Mouse (Mus musculus): ENCODE results near the gene Suclg2. TPM values are rescaled to one million over a fixed set of nuclear protein-coding genes. Genes with fewer than 3 reads are reported as not detected.

The Suclg2 gene
- total RNA-seq, 2 experiments from 2014 or later: 40.3 to 44.6 TPM

DNA sequence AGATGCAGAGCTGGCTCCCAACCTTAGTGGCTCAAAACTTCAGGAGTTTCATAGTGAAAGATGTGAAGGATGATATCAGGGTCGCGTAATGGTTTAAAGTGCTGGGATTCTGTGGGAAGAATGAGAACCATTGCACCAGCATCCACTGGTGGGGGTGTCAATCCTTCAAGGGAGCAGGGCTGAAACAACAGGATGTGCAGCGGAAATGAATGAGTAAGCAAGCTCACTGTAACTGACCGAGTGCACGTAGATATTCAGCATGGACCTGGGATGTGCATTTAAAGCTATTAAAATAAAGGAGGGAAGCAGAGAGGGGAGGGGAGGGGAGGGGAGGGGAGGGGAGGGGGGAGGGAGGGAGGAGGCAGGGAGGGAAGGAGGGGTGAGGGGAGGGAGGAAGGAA, 18.4 kb downstream of the Suclg2 start:
- no peak for DNase-seq

DNA sequence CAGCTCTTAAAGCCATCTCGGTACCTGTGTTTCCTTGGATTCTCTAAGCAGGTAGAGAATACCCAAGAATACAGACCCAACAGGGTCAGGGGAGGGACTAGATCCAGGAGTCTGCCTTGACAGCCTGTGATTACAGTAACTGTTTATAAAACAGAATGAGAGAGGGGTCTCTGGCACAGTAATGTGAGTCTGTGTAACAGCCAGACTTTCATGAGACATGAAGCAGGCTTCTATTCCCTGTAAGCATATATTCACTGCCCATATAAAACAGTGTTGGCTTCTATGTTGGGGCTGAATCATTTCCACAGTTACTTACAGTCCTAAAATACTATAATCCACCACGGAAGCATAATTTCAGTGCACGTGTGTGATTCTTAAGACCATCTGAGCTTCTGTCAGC, 19.3 kb downstream of the Suclg2 start:
- no peak for DNase-seq

DNA sequence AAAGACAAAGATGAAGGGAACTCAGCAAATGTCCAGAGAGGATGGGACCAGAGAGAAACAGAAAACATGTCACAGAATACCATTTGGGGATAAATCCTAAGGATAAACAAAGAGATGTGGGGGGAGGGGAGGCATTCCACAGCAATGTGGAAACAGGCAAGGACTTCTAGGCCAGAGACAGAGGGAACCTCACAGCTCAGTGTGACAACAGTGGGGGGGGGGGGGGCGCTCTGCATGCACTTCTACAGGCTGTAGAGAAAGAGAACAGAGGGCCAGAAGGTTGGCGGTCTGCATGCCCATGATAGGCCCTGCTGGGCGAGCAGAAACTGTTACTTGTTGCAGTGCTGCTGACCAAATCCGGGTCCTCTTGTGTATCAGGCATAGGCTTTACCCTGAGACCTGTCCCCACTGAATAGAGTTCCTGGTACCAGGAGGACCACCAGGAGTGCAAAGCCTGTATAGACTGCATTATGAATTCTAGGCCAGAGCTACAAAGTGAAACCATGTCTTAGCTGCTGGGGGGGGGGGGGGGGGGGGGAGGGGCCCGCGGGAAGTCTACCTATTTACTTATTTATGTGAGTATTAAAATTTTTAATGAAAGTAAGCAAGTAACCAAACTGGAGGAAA, 20.0 kb downstream of the Suclg2 start:
- no peak for DNase-seq

DNA sequence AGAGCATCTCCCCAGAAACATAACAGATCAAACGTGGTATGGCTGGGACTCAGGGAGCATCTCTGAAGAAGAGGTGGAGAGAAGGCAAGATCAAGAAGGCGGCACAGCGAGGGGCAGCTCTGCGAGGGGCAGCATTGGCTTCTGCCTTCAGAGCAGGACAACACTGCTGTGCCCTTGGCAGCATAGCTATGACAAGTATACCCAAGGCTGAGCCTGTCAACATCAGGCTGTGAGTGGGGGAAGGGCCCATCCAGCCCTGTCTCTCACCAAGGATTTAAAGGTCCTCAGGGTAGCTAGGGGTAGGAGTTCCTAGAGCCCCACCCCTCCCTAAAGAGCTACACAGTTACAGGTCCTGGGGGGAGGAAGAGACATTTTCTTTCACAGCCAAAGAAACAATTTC, 23.7 kb downstream of the Suclg2 start:
- no peak for DNase-seq

DNA sequence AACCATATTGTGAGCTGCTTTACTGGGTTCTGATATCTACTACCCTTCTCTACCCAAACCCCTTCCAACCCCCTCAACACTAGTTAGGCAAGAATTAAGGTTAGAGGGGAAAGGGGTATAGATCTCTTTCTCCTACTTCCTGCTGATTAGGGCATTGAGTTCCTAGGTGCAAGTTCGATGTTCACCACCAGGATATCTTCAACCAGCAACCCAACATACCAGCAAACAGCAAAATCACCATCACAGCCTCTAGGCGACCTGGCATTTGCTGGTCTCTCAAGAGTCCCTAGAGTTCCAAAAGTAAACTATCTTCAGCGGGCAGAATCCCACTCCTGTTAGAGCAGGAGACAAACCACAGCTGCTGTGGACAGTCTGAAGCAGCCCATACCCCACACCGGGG, 33.4 kb downstream of the Suclg2 start:
- no peak for DNase-seq

DNA sequence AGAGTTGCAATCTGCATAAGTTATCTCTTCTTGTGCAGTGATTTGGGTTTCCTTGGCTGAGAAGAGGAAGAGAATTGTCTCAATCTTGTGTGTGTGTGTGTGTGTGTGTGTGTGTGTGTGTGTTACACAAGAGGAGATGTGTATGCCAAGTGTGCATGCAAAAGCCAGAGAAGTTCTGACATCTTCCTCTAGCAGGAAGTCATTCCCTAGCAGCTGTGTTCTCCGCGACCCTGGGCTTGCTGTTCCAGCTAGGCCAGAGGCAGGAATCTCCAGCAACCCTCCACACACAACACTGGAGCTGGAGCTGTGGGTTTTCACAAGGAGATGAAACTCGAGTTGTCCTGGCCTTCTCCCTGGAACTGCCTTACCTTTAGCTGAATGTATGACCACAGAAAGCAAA, 38.9 kb downstream of the Suclg2 start:
- DNase-seq: no peak

DNA sequence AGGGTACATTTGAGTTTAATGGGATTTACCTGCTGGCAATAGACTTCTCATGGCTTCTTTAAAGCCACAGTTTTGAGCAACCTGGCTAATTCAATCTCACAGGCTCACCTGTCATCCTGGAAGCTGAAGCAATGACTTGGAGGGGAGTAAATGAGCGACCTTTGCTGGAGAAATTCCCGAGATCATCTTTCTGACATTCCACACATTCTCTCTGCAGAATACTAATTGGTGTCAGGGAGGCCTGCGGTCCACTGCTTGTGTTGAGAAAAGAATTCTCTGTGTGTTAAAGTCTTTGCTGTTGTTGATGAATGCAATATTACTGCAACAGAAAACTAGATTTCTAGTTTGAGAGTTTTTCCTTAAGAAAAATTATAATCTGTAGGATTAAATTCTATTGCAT, 39.3 kb downstream of the Suclg2 start:
- DNase-seq: no peak

DNA sequence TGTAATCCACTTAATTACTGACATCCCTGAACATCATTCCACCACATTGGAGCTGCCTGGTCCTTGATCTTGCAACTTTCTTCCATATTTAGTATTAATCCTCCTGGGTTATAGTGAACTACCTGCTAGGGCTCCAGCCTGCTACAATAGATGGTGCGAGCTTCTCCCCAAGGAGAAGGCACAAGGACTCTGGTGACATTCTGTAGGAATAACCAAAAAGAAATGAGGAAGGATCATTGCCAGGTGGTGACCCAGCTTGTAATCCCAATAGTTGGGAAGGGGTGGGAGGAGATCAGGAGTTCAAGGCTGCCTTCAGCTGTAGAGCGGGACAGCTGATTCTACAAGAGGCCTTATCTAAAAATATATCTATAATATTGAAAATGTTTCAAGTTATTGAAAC, 41.6 kb downstream of the Suclg2 start:
- no peak for DNase-seq

DNA sequence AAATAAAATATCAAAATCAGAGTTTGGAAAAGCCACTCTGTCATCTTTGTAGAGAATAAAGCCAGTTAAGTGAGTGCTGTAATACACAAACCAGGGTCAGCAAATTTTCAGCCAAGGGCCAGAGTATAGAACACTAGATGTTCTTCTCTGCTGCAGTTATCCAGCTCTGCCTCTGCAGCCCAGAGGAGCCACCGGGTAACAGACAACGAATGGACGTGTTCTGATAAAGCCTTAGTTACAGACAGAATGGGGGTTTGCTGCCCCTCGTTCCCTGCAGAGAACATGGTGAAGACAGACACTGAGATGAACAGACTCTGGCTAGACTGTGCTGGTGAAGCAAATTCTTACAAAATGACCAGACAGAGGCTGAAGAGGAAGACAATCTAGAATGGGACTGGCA, 42.2 kb downstream of the Suclg2 start:
- no peak for DNase-seq

DNA sequence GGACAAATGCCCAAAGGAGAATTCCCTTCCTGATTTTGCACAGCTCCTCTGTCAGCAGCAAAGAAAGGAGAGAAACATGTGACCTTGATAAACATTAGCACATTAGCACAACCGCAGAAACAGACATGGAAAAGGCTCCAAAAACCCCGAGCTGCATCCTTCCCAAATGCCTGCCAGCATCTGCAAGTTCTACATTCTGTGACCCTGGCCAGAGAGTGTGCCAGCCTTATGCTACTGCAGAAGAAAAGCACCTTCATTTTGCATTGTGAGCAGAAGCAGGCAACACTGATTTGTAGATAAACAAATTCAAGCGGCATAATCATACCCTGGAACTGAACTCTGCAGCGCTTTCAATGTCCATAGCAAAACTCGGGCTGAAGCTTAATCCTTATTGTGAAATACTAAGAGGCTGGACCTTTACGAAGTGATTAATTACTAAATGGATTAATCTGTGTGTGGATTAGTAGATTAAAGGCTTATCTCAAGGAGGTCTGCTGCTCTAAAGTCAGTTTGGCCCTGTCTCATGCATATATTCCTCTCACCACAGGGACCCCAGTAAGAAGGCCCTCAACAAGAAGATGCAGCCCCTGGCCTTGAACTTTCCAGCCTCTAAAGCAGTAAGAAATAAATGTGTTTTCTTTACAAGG, 43.4 kb downstream of the Suclg2 start:
- DNase-seq: no peak

DNA sequence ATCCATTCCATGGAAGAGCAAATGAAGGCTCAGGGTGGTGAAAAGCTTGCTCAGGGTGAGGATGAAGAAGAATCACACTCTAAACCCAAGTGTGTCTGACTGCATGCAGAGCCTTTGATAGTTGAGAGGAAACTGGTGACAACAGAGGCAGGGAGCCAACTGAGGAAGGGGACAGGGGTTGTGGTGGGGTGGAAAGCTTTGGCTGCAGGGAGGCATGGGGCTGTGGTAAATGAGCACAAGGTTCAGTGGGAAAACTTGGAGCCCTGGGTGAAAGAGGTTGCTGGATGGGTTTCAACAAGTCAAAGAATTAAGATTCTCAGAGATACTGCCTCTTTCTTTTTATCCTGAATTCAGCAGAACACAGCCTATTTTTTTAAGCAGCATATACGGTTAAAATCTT, 43.9 kb downstream of the Suclg2 start:
- no peak for DNase-seq

DNA sequence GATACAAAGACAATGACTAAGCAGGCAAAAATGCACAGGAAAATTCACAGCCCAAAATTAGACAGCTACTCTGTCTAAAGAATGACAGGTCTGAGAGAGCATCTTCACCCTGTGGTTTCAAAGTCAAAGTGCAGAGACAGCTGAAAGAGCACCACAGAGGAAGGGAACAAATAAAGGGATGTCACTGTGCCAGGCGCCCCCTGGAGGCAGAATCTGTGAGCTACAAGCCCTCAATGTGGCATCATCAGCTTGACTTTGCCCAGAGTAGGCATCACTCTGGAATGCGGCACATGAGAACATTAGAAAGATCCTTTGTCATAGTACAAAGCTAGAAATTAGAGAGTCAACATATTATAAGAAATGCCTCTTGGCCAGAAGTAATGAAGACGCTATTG, 49.3 kb downstream of the Suclg2 start:
- peak; percentile 44 for DNase-seq

DNA sequence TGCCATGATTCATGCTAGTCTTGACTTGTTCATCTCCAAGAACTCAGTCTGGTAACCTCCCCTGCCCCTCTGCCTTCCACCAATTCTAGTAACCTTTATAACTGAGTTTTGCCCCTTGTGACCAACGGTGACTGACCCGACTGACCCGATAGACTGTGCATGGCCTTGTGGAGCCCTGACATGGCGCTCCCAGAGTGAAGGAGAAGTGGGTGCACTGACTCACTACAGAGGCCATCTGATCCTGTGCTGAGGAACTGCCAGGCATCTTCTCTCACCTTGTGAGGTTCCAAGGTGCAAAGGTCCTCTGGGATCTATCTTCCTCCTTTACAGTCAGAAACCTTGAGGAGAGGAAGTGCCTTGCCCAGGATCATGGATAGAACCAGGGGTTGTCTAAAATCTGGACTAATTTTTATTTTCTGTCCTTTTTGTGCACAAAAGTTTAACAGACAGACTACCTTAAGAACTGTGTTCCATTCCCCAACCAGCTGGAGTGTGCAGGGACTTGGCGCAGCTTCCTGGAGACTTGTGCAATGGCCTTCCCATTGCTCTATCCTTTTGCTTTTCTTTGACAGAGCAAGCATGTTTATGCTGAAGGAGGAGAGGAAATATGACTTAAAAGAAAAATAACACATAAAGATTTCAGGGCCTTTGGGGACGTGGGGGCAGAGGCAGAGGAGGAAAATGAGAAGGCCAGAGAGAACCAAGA, 49.8 kb downstream of the Suclg2 start:
- no peak for DNase-seq

DNA sequence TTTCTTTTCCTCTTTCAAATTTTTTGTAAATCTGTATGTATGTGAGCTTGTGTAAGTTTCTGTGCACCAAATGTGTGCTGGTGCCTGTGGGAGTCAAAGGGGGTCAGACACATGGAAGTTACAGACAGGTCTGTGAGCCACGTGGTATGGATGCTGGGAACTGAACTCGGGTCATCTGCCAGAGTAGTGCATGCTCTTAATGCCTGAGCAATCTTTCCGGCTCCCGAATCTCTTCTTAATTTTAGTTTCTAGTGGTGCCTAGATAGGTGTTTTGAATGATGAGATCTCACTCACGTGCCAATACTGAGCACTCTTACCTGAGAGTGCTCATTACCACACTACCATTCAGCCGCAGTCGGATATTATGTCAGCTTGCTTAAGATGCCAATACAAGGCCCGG, 60.9 kb downstream of the Suclg2 start:
- no peak for DNase-seq

DNA sequence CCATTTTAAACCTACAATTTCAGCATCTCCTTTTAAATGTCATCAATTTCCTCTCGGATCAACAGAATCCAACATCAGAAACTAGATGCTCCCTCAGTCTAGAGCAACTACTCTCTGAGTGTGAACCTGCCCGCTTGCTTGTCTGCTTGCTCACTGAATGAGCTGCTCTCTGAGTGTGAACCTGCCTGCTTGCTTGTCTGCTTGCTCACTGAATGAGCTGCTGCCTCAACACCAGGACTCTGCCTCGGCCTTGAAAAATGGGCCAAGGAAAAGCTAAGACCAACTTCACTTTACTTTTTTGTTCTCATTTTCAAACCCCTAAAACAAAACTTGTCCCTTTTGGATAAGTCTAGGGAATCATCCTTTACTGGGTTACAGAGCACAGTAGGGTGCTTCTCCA, 64.9 kb downstream of the Suclg2 start:
- DNase-seq: no peak

DNA sequence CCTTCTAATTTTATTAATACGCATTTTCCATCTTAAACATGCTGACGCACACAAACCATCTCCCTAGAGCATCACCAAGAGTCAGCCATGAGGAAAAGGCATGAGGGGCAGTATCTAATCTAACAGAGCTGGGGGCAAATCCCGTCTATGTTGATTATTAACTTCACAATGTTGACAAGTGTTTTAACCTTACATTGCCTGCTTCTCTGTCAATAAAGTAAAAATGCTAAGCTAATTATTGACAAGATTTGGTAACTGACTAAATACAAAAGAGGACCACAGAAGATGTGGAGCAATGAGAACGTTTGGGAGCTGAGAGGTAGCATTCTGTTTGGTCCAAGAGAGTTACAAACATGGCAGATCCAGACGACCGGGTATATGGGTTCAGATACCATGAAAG, 65.8 kb downstream of the Suclg2 start:
- DNase-seq: no peak

DNA sequence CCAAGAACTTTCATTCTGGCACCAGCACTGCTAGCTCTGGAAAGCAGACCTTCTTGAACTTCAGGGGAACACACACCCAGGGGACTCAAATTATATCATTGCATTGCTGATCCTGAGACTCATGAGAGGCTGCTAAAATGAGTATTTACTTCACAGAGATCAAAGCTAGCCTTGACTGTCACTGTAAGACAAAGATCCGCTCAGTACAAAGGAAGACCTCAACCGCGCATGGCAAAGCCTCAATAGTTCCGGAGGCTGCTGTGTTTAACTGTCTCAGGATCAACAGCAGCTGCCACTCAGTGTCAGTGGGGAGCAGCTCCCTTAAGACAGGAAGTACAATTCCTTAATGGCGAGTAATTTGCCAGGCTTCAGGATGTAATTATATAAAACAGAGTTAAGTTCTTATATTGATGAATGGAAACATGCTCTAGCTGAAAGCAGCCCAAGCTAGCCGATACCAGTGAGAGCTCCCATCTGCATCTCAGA, 67.2 kb downstream of the Suclg2 start:
- DNase-seq: no peak

DNA sequence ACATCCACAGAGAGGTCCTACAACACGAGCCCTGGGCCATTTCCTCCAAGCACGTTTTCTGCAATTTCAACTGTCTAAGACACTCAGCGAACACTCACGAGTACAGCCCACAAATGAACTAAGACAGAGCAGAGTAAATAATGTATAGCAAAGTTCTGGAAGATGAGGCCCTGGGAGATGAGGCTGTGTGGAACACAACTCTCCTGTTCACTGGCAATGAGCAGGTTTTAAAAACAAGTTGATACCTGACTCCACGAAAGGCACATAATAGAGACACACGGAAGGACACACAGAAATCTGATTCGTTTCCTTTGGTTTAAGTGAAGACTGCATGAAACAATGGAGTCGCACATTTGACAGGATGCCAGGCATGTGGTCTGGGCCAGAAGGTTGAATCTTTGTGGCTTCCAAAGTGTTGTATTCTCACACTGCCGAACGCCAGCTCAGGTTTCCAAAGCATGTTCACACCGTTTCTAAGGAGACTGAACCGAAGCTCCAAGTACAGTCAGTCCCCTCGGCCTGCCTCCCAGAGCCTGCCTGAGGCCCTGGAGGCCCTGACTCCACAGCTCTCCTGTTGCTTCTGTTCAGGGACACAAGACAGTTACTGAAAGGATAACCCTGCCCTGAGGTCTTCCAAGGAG, 68.4 kb downstream of the Suclg2 start:
- DNase-seq: no peak

DNA sequence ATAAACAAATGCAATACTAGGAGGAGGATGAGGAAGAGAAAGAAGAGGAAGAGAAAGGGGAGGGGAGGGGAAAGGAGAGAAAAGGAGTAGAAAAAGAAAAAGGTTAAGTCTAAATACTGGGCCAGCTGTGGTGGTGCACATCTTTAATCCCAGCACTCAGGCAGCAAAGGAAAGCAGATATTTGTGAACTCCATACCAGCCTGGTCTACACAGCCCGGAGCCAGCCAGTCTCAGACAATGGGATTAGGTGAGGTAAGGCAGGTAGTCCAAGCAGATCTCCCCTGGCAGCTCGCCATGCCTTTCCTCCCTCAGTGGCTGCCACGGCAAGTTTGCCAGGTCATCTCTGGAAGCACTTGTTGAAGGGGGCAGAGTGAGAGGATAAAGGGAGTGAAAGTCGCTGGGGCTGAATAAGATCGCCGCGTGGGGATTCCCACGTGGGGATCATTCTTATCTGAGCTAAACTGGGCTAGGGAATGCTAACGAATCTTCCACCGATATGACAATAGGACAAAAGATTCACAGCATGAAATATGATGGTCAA, 69.4 kb downstream of the Suclg2 start:
- DNase-seq: no peak

DNA sequence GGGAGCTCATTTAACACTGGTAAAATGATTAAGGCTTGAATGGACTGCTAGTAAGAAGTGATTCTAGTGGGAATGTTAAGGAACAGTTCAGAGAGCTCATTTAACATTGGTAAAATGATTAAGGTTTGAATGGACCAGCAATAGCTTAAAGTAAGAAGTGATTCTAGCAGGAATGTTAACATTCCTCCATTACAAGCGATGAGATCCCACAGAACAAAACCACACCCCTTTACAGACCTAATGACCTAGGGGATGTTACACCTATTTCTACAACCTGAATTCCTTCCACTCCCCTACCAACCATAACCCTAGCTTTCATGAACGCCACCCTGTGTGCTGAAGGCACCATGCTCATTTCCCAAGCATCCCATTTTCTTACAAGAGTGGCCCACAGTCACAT, 81.2 kb downstream of the Suclg2 start:
- no peak for DNase-seq

DNA sequence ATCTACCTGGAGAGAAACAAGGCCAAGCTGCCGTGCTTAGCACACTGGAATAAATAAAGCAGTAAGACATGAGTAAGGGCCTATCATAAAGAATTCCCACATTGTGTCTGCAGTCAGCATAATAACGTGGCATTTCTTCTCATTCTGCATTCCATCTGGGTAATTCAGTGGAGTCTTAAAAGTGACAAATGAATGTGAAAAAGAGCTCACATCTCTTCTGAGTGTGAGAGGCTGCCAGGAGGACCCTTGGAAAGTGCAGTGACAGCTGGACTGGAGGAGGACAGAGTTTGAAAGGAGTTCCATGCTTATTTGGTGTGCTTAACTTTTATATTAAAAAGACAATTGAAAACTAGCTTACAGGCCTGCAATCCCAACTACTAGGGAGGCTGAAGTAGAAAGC, 83.2 kb downstream of the Suclg2 start:
- DNase-seq: no peak

DNA sequence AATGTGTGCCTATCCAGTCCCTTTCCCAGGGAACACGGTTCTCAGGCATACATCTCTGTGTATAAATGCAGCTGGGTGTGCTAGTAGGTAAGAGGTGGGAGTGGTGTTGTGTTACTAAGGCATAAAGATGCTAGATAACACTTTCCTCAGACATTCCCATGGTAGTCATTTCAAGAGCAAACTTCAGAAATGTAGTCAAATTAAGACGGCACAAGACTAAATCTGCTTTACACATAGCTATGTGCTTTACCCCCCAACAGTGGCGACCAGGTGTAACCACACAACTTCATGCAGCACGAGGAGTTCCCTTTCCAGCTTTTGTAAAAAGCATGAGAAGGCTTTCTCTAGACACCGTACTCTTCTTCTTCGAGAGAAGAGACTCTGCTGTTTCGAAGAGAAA, 89.5 kb downstream of the Suclg2 start:
- DNase-seq: no peak

DNA sequence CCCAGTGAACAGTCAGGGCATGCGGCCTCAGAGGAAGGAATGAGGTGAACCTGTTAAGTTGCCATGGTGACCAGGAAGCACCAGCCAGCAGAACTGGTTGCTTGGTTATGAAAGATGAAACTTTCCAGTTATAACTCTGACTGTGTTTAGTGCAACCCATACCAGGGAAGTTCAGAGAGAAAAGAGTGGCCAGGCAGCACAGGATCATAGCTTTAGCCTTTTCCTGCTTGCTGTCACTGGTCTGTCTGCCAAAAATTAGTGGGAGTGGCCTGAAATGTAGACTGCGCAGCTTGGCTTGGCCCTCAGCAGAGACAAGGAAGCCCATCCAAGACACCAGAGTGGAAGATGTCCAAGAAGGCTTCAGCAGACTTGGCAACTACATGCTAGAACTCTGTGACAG, 96.8 kb downstream of the Suclg2 start:
- DNase-seq: peak; percentile 53

Measured in gastrocnemius, postnatal 10 days (tissue).